Mouse (Mus musculus) liver, postnatal 0 days (tissue): ENCODE data around the gene Hoxa1.

ENCODE experiments used
- CTCF ChIP-seq: sonication (generic); IDR thresholded peaks from 2 replicates; pipeline ENCODE4 v1.5.1; 2016; ENCODE audit warnings: antibody characterized with exemption, low read depth
- EP300 ChIP-seq: IDR thresholded peaks from 2 replicates; pipeline ENCODE4 v1.6.1; 2016; ENCODE audit warnings: antibody characterized with exemption, low read depth, mild to moderate bottlenecking

GRCm38 (mm10) chr6:52137841-52138535 is 20.1 kb downstream of the Hoxa1 start:
- TF ChIP-seq CTCF (no peak), EP300 (no peak)
